Mouse (Mus musculus): ENCODE data around the gene Elf5. TPM values are rescaled to one million over a fixed set of nuclear protein-coding genes. Genes with fewer than 3 reads are reported as not detected.
A peak's percentile ranks its signal among the peaks of the same experiment; 100 is the strongest.

Elf5 gene
- polyA plus RNA-seq, 1 experiment from 2014 or later = not detected

- Histone ChIP-seq H3K27ac (ENCODE audit: low read length) (no peak overlapping the region), H3K4me3 (ENCODE audit: low read depth, low read length) (no peak overlapping the region), H3K36me3 (ENCODE audit: control insufficient read depth, insufficient read depth, low read length) (no peaks in the 10 kb centered on the region), H3K27me3 (ENCODE audit: control insufficient read depth, insufficient read depth, low read depth, low read length) (no peaks in the 10 kb centered on the region), H3K4me1 (ENCODE audit: control insufficient read depth, insufficient read depth, low read length) (no peaks in the 10 kb centered on the region), H3K9ac (ENCODE audit: low read depth, low read length) (no peak overlapping the region), H3K4me2 (ENCODE audit: low read length) (no peak overlapping the region), H3K9me3 (replicated peaks; ENCODE audit: control insufficient read depth, low read length, poor library complexity, severe bottlenecking) (no peaks in the 10 kb centered on the region)
- 67% methylated on average over 4 of the region's 4 CpGs for WGBS
- no peak for ATAC-seq
Measured at GRCm38 (mm10) chr2:103400691-103401090, 10.8 kb upstream of the Elf5 start.

- Histone ChIP-seq H3K9ac (ENCODE audit: low read depth, low read length) (no peak overlapping the region), H3K9me3 (replicated peaks; ENCODE audit: control insufficient read depth, low read length, poor library complexity, severe bottlenecking) (no peaks in the 10 kb centered on the region), H3K4me3 (ENCODE audit: low read depth, low read length) (no peak overlapping the region), H3K4me1 (ENCODE audit: control insufficient read depth, insufficient read depth, low read length) (no peaks in the 10 kb centered on the region), H3K4me2 (ENCODE audit: low read length) (no peak overlapping the region), H3K36me3 (ENCODE audit: control insufficient read depth, insufficient read depth, low read length) (no peaks in the 10 kb centered on the region), H3K27me3 (ENCODE audit: control insufficient read depth, insufficient read depth, low read depth, low read length) (no peaks in the 10 kb centered on the region), H3K27ac (ENCODE audit: low read length) (no peak overlapping the region)
- 85% methylated on average over 3 of the region's 3 CpGs for WGBS
- no peak for ATAC-seq
Measured at GRCm38 (mm10) chr2:103406239-103406638, 5.2 kb upstream of the Elf5 start.

- Histone ChIP-seq H3K9ac (ENCODE audit: low read depth, low read length) (no peak overlapping the region), H3K4me3 (ENCODE audit: low read depth, low read length) (no peak overlapping the region), H3K4me2 (ENCODE audit: low read length) (no peak overlapping the region), H3K27me3 (ENCODE audit: control insufficient read depth, insufficient read depth, low read depth, low read length) (no peaks in the 10 kb centered on the region), H3K27ac (ENCODE audit: low read length) (no peak overlapping the region), H3K9me3 (replicated peaks; ENCODE audit: control insufficient read depth, low read length, poor library complexity, severe bottlenecking) (no peaks in the 10 kb centered on the region), H3K4me1 (ENCODE audit: control insufficient read depth, insufficient read depth, low read length) (no peaks in the 10 kb centered on the region), H3K36me3 (ENCODE audit: control insufficient read depth, insufficient read depth, low read length) (no peaks in the 10 kb centered on the region)
- ATAC-seq = no peak
- WGBS = 85% methylated on average over 3 of the region's 3 CpGs
Measured at GRCm38 (mm10) chr2:103411816-103412215, 328 bp downstream of the Elf5 start.

GRCm38 (mm10) chr2:103413381-103413780 is 1.9 kb downstream of the Elf5 start:
- Histone ChIP-seq H3K9me3 (replicated peaks; ENCODE audit: control insufficient read depth, low read length, poor library complexity, severe bottlenecking) (no peaks in the 10 kb centered on the region), H3K4me3 (ENCODE audit: low read depth, low read length) (no peak overlapping the region), H3K27ac (ENCODE audit: low read length) (no peak overlapping the region), H3K9ac (ENCODE audit: low read depth, low read length) (no peak overlapping the region), H3K4me2 (ENCODE audit: low read length) (no peak overlapping the region), H3K36me3 (ENCODE audit: control insufficient read depth, insufficient read depth, low read length) (no peaks in the 10 kb centered on the region), H3K27me3 (ENCODE audit: control insufficient read depth, insufficient read depth, low read depth, low read length) (no peaks in the 10 kb centered on the region), H3K4me1 (ENCODE audit: control insufficient read depth, insufficient read depth, low read length) (no peaks in the 10 kb centered on the region)
- no peak for ATAC-seq
- 84% methylated on average over 5 of the region's 5 CpGs for WGBS

- no peaks in the 10 kb centered on the region for H3K36me3 ChIP-seq (ENCODE audit: control insufficient read depth, insufficient read depth, low read length)
- no peaks in the 10 kb centered on the region for H3K9me3 ChIP-seq (replicated peaks; ENCODE audit: control insufficient read depth, low read length, poor library complexity, severe bottlenecking)
- ATAC-seq = no peak
- no peak overlapping the region for H3K9ac ChIP-seq (ENCODE audit: low read depth, low read length)
- H3K4me2 ChIP-seq (ENCODE audit: low read length) = no peak overlapping the region
- H3K4me1 ChIP-seq (ENCODE audit: control insufficient read depth, insufficient read depth, low read length) = no peaks in the 10 kb centered on the region
- no peak overlapping the region for H3K4me3 ChIP-seq (ENCODE audit: low read depth, low read length)
- no peak overlapping the region for H3K27ac ChIP-seq (ENCODE audit: low read length)
- H3K27me3 ChIP-seq (ENCODE audit: control insufficient read depth, insufficient read depth, low read depth, low read length) = no peaks in the 10 kb centered on the region
- WGBS = 91% methylated on average over 3 of the region's 3 CpGs
Measured at GRCm38 (mm10) chr2:103415774-103416173, 4.3 kb downstream of the Elf5 start.

GRCm38 (mm10) chr2:103420650-103421507 is 9.4 kb downstream of the Elf5 start:
- peak; percentile 12; the same call in 1 of the 2 replicates for ATAC-seq

GRCm38 (mm10) chr2:103423884-103424283 is 12.4 kb downstream of the Elf5 start:
- H3K4me1 ChIP-seq (ENCODE audit: control insufficient read depth, insufficient read depth, low read length) = no peaks in the 10 kb centered on the region
- no peak overlapping the region for H3K9ac ChIP-seq (ENCODE audit: low read depth, low read length)
- H3K9me3 ChIP-seq (replicated peaks; ENCODE audit: control insufficient read depth, low read length, poor library complexity, severe bottlenecking) = no peaks in the 10 kb centered on the region
- H3K36me3 ChIP-seq (ENCODE audit: control insufficient read depth, insufficient read depth, low read length) = no peaks in the 10 kb centered on the region
- no peaks in the 10 kb centered on the region for H3K27me3 ChIP-seq (ENCODE audit: control insufficient read depth, insufficient read depth, low read depth, low read length)
- peak overlapping the region; percentile 21 for H3K4me2 ChIP-seq (ENCODE audit: low read length)
- ATAC-seq = 0 out of 2 replicates have a peak, but pooled peaks have one; percentile 26
- WGBS = 40% methylated on average over 12 of the region's 12 CpGs
- no peak overlapping the region for H3K27ac ChIP-seq (ENCODE audit: low read length)
- no peak overlapping the region for H3K4me3 ChIP-seq (ENCODE audit: low read depth, low read length)

More at GRCm38 (mm10) chr2:103420650-103421507, 9.4 kb downstream of the Elf5 start:
- H3K4me3 ChIP-seq (ENCODE audit: low read depth, low read length) = no peak overlapping the region
- H3K27ac ChIP-seq (ENCODE audit: low read length) = no peak overlapping the region
- 68% methylated on average over 15 of the region's 15 CpGs for WGBS
- H3K4me1 ChIP-seq (ENCODE audit: control insufficient read depth, insufficient read depth, low read length) = no peaks in the 10 kb centered on the region
- H3K36me3 ChIP-seq (ENCODE audit: control insufficient read depth, insufficient read depth, low read length) = no peaks in the 10 kb centered on the region
- H3K9me3 ChIP-seq (replicated peaks; ENCODE audit: control insufficient read depth, low read length, poor library complexity, severe bottlenecking) = no peaks in the 10 kb centered on the region
- no peak overlapping the region for H3K9ac ChIP-seq (ENCODE audit: low read depth, low read length)
- H3K4me2 ChIP-seq (ENCODE audit: low read length) = no peak overlapping the region
- H3K27me3 ChIP-seq (ENCODE audit: control insufficient read depth, insufficient read depth, low read depth, low read length) = no peaks in the 10 kb centered on the region

GRCm38 (mm10) chr2:103424349-103425026 is 13.0 kb downstream of the Elf5 start:
- H3K36me3 ChIP-seq (ENCODE audit: control insufficient read depth, insufficient read depth, low read length) = no peaks in the 10 kb centered on the region
- 11% methylated on average over 12 of the region's 12 CpGs for WGBS
- no peaks in the 10 kb centered on the region for H3K9me3 ChIP-seq (replicated peaks; ENCODE audit: control insufficient read depth, low read length, poor library complexity, severe bottlenecking)
- peak overlapping the region; percentile 21 for H3K4me2 ChIP-seq (ENCODE audit: low read length)
- peak; percentile 64; the same call in 1 of the 2 replicates for ATAC-seq
- no peaks in the 10 kb centered on the region for H3K4me1 ChIP-seq (ENCODE audit: control insufficient read depth, insufficient read depth, low read length)
- no peak overlapping the region for H3K9ac ChIP-seq (ENCODE audit: low read depth, low read length)
- no peaks in the 10 kb centered on the region for H3K27me3 ChIP-seq (ENCODE audit: control insufficient read depth, insufficient read depth, low read depth, low read length)
- H3K4me3 ChIP-seq (ENCODE audit: low read depth, low read length) = no peak overlapping the region
- H3K27ac ChIP-seq (ENCODE audit: low read length) = no peak overlapping the region

GRCm38 (mm10) chr2:103425456-103426063 is 14.1 kb downstream of the Elf5 start:
- H3K36me3 ChIP-seq (ENCODE audit: control insufficient read depth, insufficient read depth, low read length) = no peaks in the 10 kb centered on the region
- ATAC-seq = no peak
- H3K4me2 ChIP-seq (ENCODE audit: low read length) = no peak overlapping the region
- H3K4me1 ChIP-seq (ENCODE audit: control insufficient read depth, insufficient read depth, low read length) = no peaks in the 10 kb centered on the region
- WGBS = 86% methylated on average over 11 of the region's 11 CpGs
- no peak overlapping the region for H3K27ac ChIP-seq (ENCODE audit: low read length)
- no peaks in the 10 kb centered on the region for H3K27me3 ChIP-seq (ENCODE audit: control insufficient read depth, insufficient read depth, low read depth, low read length)
- H3K9ac ChIP-seq (ENCODE audit: low read depth, low read length) = no peak overlapping the region
- H3K9me3 ChIP-seq (replicated peaks; ENCODE audit: control insufficient read depth, low read length, poor library complexity, severe bottlenecking) = no peaks in the 10 kb centered on the region
- no peak overlapping the region for H3K4me3 ChIP-seq (ENCODE audit: low read depth, low read length)
